Mouse (Mus musculus): ENCODE data around the gene Eif2d. TPM values are rescaled to one million over a fixed set of nuclear protein-coding genes. Genes with fewer than 3 reads are reported as not detected.

Eif2d gene
- polyA plus RNA-seq, 1 experiment from 2014 or later, result 70.2 TPM

GRCm38 (mm10) chr1:131212956-131213355 lies 60.0 kb downstream of the Eif2d start:
- no peak overlapping the region for H3K27ac ChIP-seq
- no peak overlapping the region for H3K4me3 ChIP-seq
- H3K4me1 ChIP-seq, result peaks cover 6% of the 10 kb centered on the region; the same call in 1 of the 2 replicates
- H3K36me3 ChIP-seq (replicated peaks), result no peaks in the 10 kb centered on the region
- no peaks in the 10 kb centered on the region for H3K9me3 ChIP-seq
- H3K27me3 ChIP-seq (ENCODE audit: poor library complexity, severe bottlenecking), result no peaks in the 10 kb centered on the region
- WGBS, result 81% methylated on average over 5 of the region's 5 CpGs
- no peak for DNase-seq (ENCODE audit: extremely low spot score, low spot score)

GRCm38 (mm10) chr1:131213361-131213760 lies 60.4 kb downstream of the Eif2d start:
- peaks cover 6% of the 10 kb centered on the region; the same call in 1 of the 2 replicates for H3K4me1 ChIP-seq
- no peak overlapping the region for H3K4me3 ChIP-seq
- no peak for DNase-seq (ENCODE audit: extremely low spot score, low spot score)
- H3K27ac ChIP-seq, result no peak overlapping the region
- H3K27me3 ChIP-seq (ENCODE audit: poor library complexity, severe bottlenecking), result no peaks in the 10 kb centered on the region
- H3K9me3 ChIP-seq, result no peaks in the 10 kb centered on the region
- WGBS, result 86% methylated on average over 6 of the region's 6 CpGs
- H3K36me3 ChIP-seq (replicated peaks), result no peaks in the 10 kb centered on the region

- Histone ChIP-seq H3K9me3 (no peaks in the 10 kb centered on the region), H3K27ac (no peak overlapping the region), H3K36me3 (replicated peaks) (no peaks in the 10 kb centered on the region), H3K4me1 (no peaks in the 10 kb centered on the region), H3K27me3 (ENCODE audit: poor library complexity, severe bottlenecking) (no peaks in the 10 kb centered on the region), H3K4me3 (no peak overlapping the region)
- no peak for DNase-seq (ENCODE audit: extremely low spot score, low spot score)
- WGBS, result 91% methylated on average over 11 of the region's 11 CpGs
Observed at GRCm38 (mm10) chr1:131218933-131219332, 66.0 kb downstream of the Eif2d start.

GRCm38 (mm10) chr1:131221822-131222590 lies 69.0 kb downstream of the Eif2d start:
- Histone ChIP-seq H3K27me3 (ENCODE audit: poor library complexity, severe bottlenecking) (no peaks in the 10 kb centered on the region), H3K4me1 (0 out of 2 replicates have a peak, but pooled peaks cover 4% of the 10 kb centered on the region), H3K36me3 (replicated peaks) (no peaks in the 10 kb centered on the region), H3K9me3 (no peaks in the 10 kb centered on the region), H3K4me3 (no peak overlapping the region), H3K27ac (no peak overlapping the region)
- no peak for DNase-seq (ENCODE audit: extremely low spot score, low spot score)
- WGBS, result 89% methylated on average over 13 of the region's 13 CpGs

GRCm38 (mm10) chr1:131223345-131223744 lies 70.4 kb downstream of the Eif2d start:
- H3K4me3 ChIP-seq, result no peak overlapping the region
- H3K9me3 ChIP-seq, result no peaks in the 10 kb centered on the region
- H3K27me3 ChIP-seq (ENCODE audit: poor library complexity, severe bottlenecking), result no peaks in the 10 kb centered on the region
- H3K4me1 ChIP-seq, result 0 out of 2 replicates have a peak, but pooled peaks cover 4% of the 10 kb centered on the region
- DNase-seq (ENCODE audit: extremely low spot score, low spot score), result no peak
- WGBS, result 96% methylated on average over 2 of the region's 2 CpGs
- no peaks in the 10 kb centered on the region for H3K36me3 ChIP-seq (replicated peaks)
- no peak overlapping the region for H3K27ac ChIP-seq

GRCm38 (mm10) chr1:131224848-131225471 lies 72.0 kb downstream of the Eif2d start:
- Histone ChIP-seq H3K9me3 (no peaks in the 10 kb centered on the region), H3K27me3 (ENCODE audit: poor library complexity, severe bottlenecking) (no peaks in the 10 kb centered on the region), H3K36me3 (replicated peaks) (no peaks in the 10 kb centered on the region), H3K4me3 (no peak overlapping the region), H3K4me1 (0 out of 2 replicates have a peak, but pooled peaks cover 4% of the 10 kb centered on the region), H3K27ac (no peak overlapping the region)
- WGBS, result 67% methylated on average over 12 of the region's 12 CpGs
- DNase-seq (ENCODE audit: extremely low spot score, low spot score), result no peak

- no peak overlapping the region for H3K4me3 ChIP-seq
- no peaks in the 10 kb centered on the region for H3K9me3 ChIP-seq
- H3K27ac ChIP-seq, result no peak overlapping the region
- no peaks in the 10 kb centered on the region for H3K36me3 ChIP-seq (replicated peaks)
- DNase-seq (ENCODE audit: extremely low spot score, low spot score), result no peak
- WGBS, result 72% methylated on average over 7 of the region's 7 CpGs
- no peaks in the 10 kb centered on the region for H3K27me3 ChIP-seq (ENCODE audit: poor library complexity, severe bottlenecking)
- H3K4me1 ChIP-seq, result peaks cover 14% of the 10 kb centered on the region; the same call in 1 of the 2 replicates
Observed at GRCm38 (mm10) chr1:131228225-131228624, 75.2 kb downstream of the Eif2d start.

GRCm38 (mm10) chr1:131228659-131229058 lies 75.7 kb downstream of the Eif2d start:
- Histone ChIP-seq H3K36me3 (replicated peaks) (no peaks in the 10 kb centered on the region), H3K4me3 (no peak overlapping the region), H3K9me3 (no peaks in the 10 kb centered on the region), H3K27me3 (ENCODE audit: poor library complexity, severe bottlenecking) (no peaks in the 10 kb centered on the region), H3K4me1 (peaks cover 18% of the 10 kb centered on the region; the same call in 1 of the 2 replicates), H3K27ac (no peak overlapping the region)
- no peak for DNase-seq (ENCODE audit: extremely low spot score, low spot score)
- 88% methylated on average over 5 of the region's 5 CpGs for WGBS

GRCm38 (mm10) chr1:131233527-131233926 lies 80.5 kb downstream of the Eif2d start:
- Histone ChIP-seq H3K27me3 (ENCODE audit: poor library complexity, severe bottlenecking) (no peaks in the 10 kb centered on the region; the same call in 1 of the 2 replicates), H3K4me1 (peaks cover 14% of the 10 kb centered on the region; the same call in 1 of the 2 replicates), H3K4me3 (no peak overlapping the region), H3K36me3 (replicated peaks) (no peaks in the 10 kb centered on the region), H3K27ac (no peak overlapping the region), H3K9me3 (no peaks in the 10 kb centered on the region)
- WGBS, result 73% methylated on average over 12 of the region's 12 CpGs
- no peak for DNase-seq (ENCODE audit: extremely low spot score, low spot score)

- Histone ChIP-seq H3K4me1 (peaks cover 30% of the 10 kb centered on the region), H3K4me3 (no peak overlapping the region), H3K27me3 (ENCODE audit: poor library complexity, severe bottlenecking) (peaks cover 23% of the 10 kb centered on the region), H3K36me3 (replicated peaks) (no peaks in the 10 kb centered on the region), H3K27ac (no peak overlapping the region), H3K9me3 (no peaks in the 10 kb centered on the region)
- DNase-seq (ENCODE audit: extremely low spot score, low spot score), result no peak
- WGBS, result 74% methylated on average over 7 of the region's 7 CpGs
Observed at GRCm38 (mm10) chr1:131236077-131236476, 83.1 kb downstream of the Eif2d start.

Other genes with a start within 250 kb of the Eif2d start
- gene Il20, start 241.7 kb upstream of the Eif2d start, polyA plus RNA-seq (2016; fragmentation: Nextera tagmentation; extraction: Ambion mirVana), result not detected in 2 replicates
- not detected in 2 replicates for gene Il19, start 213.1 kb upstream of the Eif2d start, polyA plus RNA-seq (2016; fragmentation: Nextera tagmentation; extraction: Ambion mirVana)
- gene Il10, start 133.3 kb upstream of the Eif2d start, polyA plus RNA-seq (2016; fragmentation: Nextera tagmentation; extraction: Ambion mirVana), result not detected in 2 replicates
- 41.1 and 41.3 TPM in 2 replicates for gene Mapkapk2, start 55.4 kb upstream of the Eif2d start, polyA plus RNA-seq (2016; fragmentation: Nextera tagmentation; extraction: Ambion mirVana)
- 13.3 and 15.5 TPM in 2 replicates for gene Dyrk3, start 14.8 kb upstream of the Eif2d start, polyA plus RNA-seq (2016; fragmentation: Nextera tagmentation; extraction: Ambion mirVana)
- 0.69 and 0.95 TPM in 2 replicates for gene Rassf5, start 92.1 kb downstream of the Eif2d start, polyA plus RNA-seq (2016; fragmentation: Nextera tagmentation; extraction: Ambion mirVana)
- gene Ikbke, start 126.4 kb downstream of the Eif2d start, polyA plus RNA-seq (2016; fragmentation: Nextera tagmentation; extraction: Ambion mirVana), result 0.37 and 0.47 TPM in 2 replicates